Mouse (Mus musculus) heart, adult 2 months (tissue): ENCODE data around the gene Sun1.

Source experiments
- CTCF ChIP-seq: fragments of 200-600 bp; IDR thresholded peaks from 2 replicates; pipeline ENCODE4 v1.8.1; 2022; ENCODE audit warnings: antibody characterized with exemption, mild to moderate bottlenecking, moderate library complexity
- POLR2A ChIP-seq: fragments of 200-500 bp; IDR thresholded peaks from 2 replicates; pipeline ENCODE4 v1.6.1; 2011; ENCODE audit warnings: mild to moderate bottlenecking, low read depth, low read length, control low read depth; ENCODE audit not compliant: insufficient read depth

GRCm38 (mm10) chr5:139184897-139185296 lies 15.5 kb upstream of the Sun1 start:
- TF ChIP-seq POLR2A (no peak), CTCF (no peak)
